Mouse (Mus musculus) lung, adult 2 months (tissue): ENCODE measurements around the gene Entpd6.

Experiments used
- CTCF ChIP-seq: fragments of 200-500 bp; IDR thresholded peaks from 2 replicates; pipeline ENCODE4 v1.5.1; 2011; ENCODE audit warnings: mild to moderate bottlenecking, low read length, control low read depth; ENCODE audit not compliant: insufficient read depth
- POLR2A ChIP-seq: fragments of 200-500 bp; IDR thresholded peaks from 2 replicates; pipeline ENCODE4 v1.6.1; 2011; ENCODE audit warnings: low read depth, mild to moderate bottlenecking, control low read depth, low read length, borderline replicate concordance; ENCODE audit errors: extremely low read depth

DNA sequence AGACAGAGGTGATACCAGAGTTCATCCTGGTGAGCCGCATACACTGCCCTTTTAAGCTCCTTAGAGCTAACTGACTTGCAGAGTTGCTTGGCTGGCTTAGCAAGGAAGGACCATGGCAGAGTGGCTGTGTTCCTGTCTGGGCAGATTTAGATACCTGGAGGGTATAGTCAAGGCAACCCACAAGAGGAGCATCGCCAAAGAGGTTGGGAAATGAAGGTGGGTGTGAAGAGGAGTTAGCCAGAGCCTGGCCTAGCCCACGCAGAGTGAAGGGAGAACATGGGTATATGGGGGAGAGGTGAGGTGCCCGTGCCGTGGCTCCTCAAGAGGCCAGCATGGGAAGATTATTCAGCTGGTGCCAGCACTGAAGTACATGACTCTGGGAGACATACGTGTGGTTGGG lies 64.0 kb downstream of the Entpd6 start:
- no peak for TF ChIP-seq CTCF
- no peak for TF ChIP-seq POLR2A
